Mouse (Mus musculus): ENCODE results near the gene Nrxn2. TPM values are rescaled to one million over a fixed set of nuclear protein-coding genes. Genes with fewer than 3 reads are reported as not detected.

Nrxn2 gene
- total and polyA plus RNA-seq, 3 experiments: 0.20 to 0.71 (median 0.30) TPM

DNA sequence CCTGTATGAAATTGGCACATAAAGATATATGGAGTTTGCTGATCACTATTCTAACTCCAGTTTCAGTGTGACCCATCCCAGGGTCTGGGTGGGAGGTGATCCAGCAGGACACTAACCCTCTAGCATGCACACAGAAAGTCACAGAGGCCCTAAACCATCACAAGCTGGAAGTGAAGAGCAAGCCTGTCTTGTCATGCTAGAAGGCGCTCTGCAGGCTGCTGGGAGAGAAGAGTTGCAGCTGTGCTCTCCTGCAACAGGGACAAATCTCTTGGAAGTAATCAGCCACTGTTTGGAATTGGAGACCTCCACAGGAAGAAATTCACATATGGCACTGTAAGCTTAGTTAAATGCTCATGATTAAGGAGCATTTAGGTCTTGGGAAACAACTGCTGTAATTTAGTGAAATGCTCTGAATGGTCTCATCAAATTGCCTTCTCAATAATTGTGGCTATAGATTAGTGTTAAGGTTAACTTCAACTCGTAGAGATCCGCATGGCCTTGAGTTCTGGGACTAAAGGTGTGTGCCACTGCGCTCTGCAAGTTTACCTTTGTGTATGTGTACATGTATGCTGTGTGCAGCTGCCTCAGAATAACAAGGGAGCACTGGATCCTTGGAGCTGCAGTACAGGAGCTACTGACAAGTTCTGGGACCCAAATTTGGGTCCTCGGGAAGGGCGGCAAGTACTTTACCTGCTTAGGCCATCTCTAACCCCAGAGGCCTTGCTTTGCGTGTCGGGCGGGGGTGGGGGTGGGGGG is 37.9 kb upstream of the Nrxn2 start:
- DNase-seq (ENCODE audit: extremely low read depth): no peak
- TF ChIP-seq POLR2AphosphoS2 (IDR thresholded peaks at IDR 0.05; ENCODE audit: low read depth, low read length) (peak; percentile 93), TCF12 (IDR thresholded peaks at IDR 0.05; ENCODE audit: low read depth, low read length) (no peak), POLR2A (IDR thresholded peaks at IDR 0.05; ENCODE audit: low read depth, low read length) (0 out of 2 replicates have a peak, but pooled peaks have one; percentile 20)
- dilution Hi-C loops (cut with MboI; ENCODE audit: extremely low pct_ligation_motif_present, extremely low pct_unique_long_range_greater_than_20kb, low sequenced_read_pairs): no loop called here
- no peaks in the 10 kb centered on the region for H3K79me2 ChIP-seq (replicated peaks; ENCODE audit: control insufficient read depth, extremely low read depth, insufficient read depth, poor library complexity, severe bottlenecking)
- H3K4me3 ChIP-seq (replicated peaks in 1 of 3; ENCODE audit: low read depth in 2 of 3, low read length in 2 of 3, poor library complexity in 1 of 3): no peak overlapping the region
- no peaks in the 10 kb centered on the region for H3K9me3 ChIP-seq (replicated peaks; ENCODE audit: low read length)
- no peaks in the 10 kb centered on the region for H3K27me3 ChIP-seq (replicated peaks)
- no peak overlapping the region for H3K27ac ChIP-seq (ENCODE audit: insufficient read depth, low read depth)
- no peak overlapping the region for H3K4me2 ChIP-seq (ENCODE audit: insufficient read depth, low read depth, poor library complexity, severe bottlenecking)
- H3K4me1 ChIP-seq (ENCODE audit: control insufficient read depth in 1 of 2, insufficient read depth in 2 of 2): peaks cover 0 to 30% of the 10 kb centered on the region in 2 experiments; a peak in 2 of 4 replicates
- H3K36me3 ChIP-seq (replicated peaks in 1 of 2; ENCODE audit: control insufficient read depth in 1 of 2, insufficient read depth in 1 of 2, low read length in 1 of 2): peaks cover 42 to 53% of the 10 kb centered on the region in 2 experiments
- H3K9ac ChIP-seq (ENCODE audit: insufficient read depth, low read depth): no peak overlapping the region
- in situ Hi-C loops (cut with MboI; ENCODE audit: low pct_ligation_motif_present, low pct_unique_long_range_greater_than_20kb, low sequenced_read_pairs): no loop called here

DNA sequence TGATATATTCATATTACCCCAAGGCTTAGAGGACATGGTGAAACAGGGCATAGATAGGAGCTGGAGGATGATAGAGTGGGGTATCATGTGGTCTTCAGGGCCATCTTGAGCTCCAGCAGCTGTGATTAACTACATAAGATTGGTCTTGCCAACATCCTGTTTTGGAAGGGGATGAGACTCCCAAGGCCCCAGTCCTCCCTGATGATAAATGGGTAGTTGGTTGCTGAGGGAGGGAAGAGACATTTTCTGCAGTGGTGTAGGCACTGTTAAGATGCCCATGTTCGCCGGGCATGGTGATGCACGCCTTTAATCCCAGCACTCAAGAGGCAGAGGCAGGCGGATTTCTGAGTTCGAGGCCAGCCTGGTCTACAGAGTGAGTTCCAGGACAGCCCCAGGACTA is 37.3 kb upstream of the Nrxn2 start:
- H3K27ac ChIP-seq (ENCODE audit: insufficient read depth, low read depth): no peak overlapping the region
- in situ Hi-C loops (cut with MboI; ENCODE audit: low pct_ligation_motif_present, low pct_unique_long_range_greater_than_20kb, low sequenced_read_pairs): no loop called here

DNA sequence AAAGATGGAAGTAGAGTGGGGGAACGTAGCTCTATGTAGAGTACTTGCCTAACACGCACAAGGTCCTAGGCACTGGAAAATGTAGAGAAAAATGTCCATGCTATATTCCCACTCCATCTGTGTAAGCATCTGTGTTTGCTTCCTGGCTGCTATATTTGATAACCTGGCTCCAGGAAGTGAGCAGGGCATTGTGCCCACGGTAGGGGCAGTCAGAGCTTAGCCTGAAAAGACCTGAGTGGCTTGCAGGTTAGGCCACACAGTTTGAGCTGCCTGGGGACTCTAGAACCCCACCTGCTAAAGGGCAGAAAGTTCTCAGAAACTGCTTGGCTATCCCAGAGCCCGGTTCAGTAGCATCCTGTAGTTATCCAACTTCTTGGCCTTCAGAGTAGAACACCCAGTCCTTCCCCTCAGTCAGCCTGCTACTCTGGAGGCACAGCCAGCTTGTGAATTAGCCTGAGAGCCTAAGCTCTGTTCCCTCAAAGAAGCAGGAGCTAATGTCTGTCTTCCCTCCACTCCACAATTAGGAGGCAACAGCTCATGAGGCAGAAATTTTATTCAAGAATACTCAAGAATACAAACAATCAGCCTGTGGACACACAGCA is 36.1 kb upstream of the Nrxn2 start:
- TF ChIP-seq NRF1 (IDR thresholded peaks at IDR 0.05; ENCODE audit: low read depth, low read length) (no peak), MAX (IDR thresholded peaks at IDR 0.05; ENCODE audit: low read length) (no peak), MXI1 (IDR thresholded peaks at IDR 0.05; ENCODE audit: low read depth, low read length) (no peak)
- dilution Hi-C loops (cut with MboI; ENCODE audit: extremely low pct_ligation_motif_present, extremely low pct_unique_long_range_greater_than_20kb, low sequenced_read_pairs): no loop called here
- no peaks in the 10 kb centered on the region for H3K79me2 ChIP-seq (replicated peaks; ENCODE audit: control insufficient read depth, extremely low read depth, insufficient read depth, poor library complexity, severe bottlenecking)
- in situ Hi-C loops (cut with MboI; ENCODE audit: low pct_ligation_motif_present, low pct_unique_long_range_greater_than_20kb, low sequenced_read_pairs): no loop called here
- no peak overlapping the region for H3K4me2 ChIP-seq (ENCODE audit: insufficient read depth, low read depth, poor library complexity, severe bottlenecking)
- peaks cover 0 to 24% of the 10 kb centered on the region in 2 experiments; a peak in 2 of 4 replicates for H3K4me1 ChIP-seq (ENCODE audit: control insufficient read depth in 1 of 2, insufficient read depth in 2 of 2)
- H3K9me3 ChIP-seq (replicated peaks; ENCODE audit: low read length): no peaks in the 10 kb centered on the region
- no peak overlapping the region for H3K4me3 ChIP-seq (replicated peaks in 1 of 3; ENCODE audit: low read depth in 2 of 3, low read length in 2 of 3, poor library complexity in 1 of 3)
- DNase-seq (ENCODE audit: extremely low read depth): no peak
- H3K36me3 ChIP-seq (replicated peaks in 1 of 2; ENCODE audit: control insufficient read depth in 1 of 2, insufficient read depth in 1 of 2, low read length in 1 of 2): peaks cover 26 to 44% of the 10 kb centered on the region in 2 experiments
- no peaks in the 10 kb centered on the region for H3K27me3 ChIP-seq (replicated peaks)
- no peak overlapping the region for H3K9ac ChIP-seq (ENCODE audit: insufficient read depth, low read depth)
- H3K27ac ChIP-seq (ENCODE audit: insufficient read depth, low read depth): no peak overlapping the region

More for the DNA sequence above, 37.3 kb upstream of the Nrxn2 start:
- no peak overlapping the region for H3K9ac ChIP-seq (ENCODE audit: insufficient read depth, low read depth)
- H3K4me2 ChIP-seq (ENCODE audit: insufficient read depth, low read depth, poor library complexity, severe bottlenecking): no peak overlapping the region
- no peaks in the 10 kb centered on the region for H3K79me2 ChIP-seq (replicated peaks; ENCODE audit: control insufficient read depth, extremely low read depth, insufficient read depth, poor library complexity, severe bottlenecking)
- no peak overlapping the region for H3K4me3 ChIP-seq (replicated peaks in 1 of 3; ENCODE audit: low read depth in 2 of 3, low read length in 2 of 3, poor library complexity in 1 of 3)
- peaks cover 0 to 28% of the 10 kb centered on the region in 2 experiments; a peak in 2 of 4 replicates for H3K4me1 ChIP-seq (ENCODE audit: control insufficient read depth in 1 of 2, insufficient read depth in 2 of 2)
- dilution Hi-C loops (cut with MboI; ENCODE audit: extremely low pct_ligation_motif_present, extremely low pct_unique_long_range_greater_than_20kb, low sequenced_read_pairs): no loop called here
- TF ChIP-seq POLR2AphosphoS2 (IDR thresholded peaks at IDR 0.05; ENCODE audit: low read depth, low read length) (no peak; the same call in 1 of the 2 replicates), MYC (IDR thresholded peaks at IDR 0.05; ENCODE audit: low read depth, low read length) (no peak), CHD1 (IDR thresholded peaks at IDR 0.05; ENCODE audit: low read depth, low read length) (no peak), NELFE (IDR thresholded peaks at IDR 0.05; ENCODE audit: low read depth, low read length) (no peak), KAT2A (IDR thresholded peaks at IDR 0.05; ENCODE audit: insufficient replicate concordance, low read length) (no peak), BHLHE40 (IDR thresholded peaks at IDR 0.05; ENCODE audit: low read depth, low read length) (no peak), ZKSCAN1 (IDR thresholded peaks at IDR 0.05; ENCODE audit: borderline replicate concordance, low read depth, low read length) (no peak), JUN (IDR thresholded peaks at IDR 0.05; ENCODE audit: insufficient read depth, low read depth, low read length) (no peak), USF1 (IDR thresholded peaks at IDR 0.05; ENCODE audit: low read depth, low read length) (no peak), ELF1 (IDR thresholded peaks at IDR 0.05; ENCODE audit: low read depth, low read length) (no peak), EP300 (IDR thresholded peaks at IDR 0.05; ENCODE audit: low read length) (no peak), TCF12 (IDR thresholded peaks at IDR 0.05; ENCODE audit: low read depth, low read length) (no peak), USF2 (conservative IDR thresholded peaks at IDR 0.05; ENCODE audit: low read depth, low read length) (no peak), SIN3A (IDR thresholded peaks at IDR 0.05; ENCODE audit: low read length) (no peak), MAX (IDR thresholded peaks at IDR 0.05; ENCODE audit: low read length) (no peak)
- H3K9me3 ChIP-seq (replicated peaks; ENCODE audit: low read length): no peaks in the 10 kb centered on the region
- peaks cover 35 to 49% of the 10 kb centered on the region in 2 experiments for H3K36me3 ChIP-seq (replicated peaks in 1 of 2; ENCODE audit: control insufficient read depth in 1 of 2, insufficient read depth in 1 of 2, low read length in 1 of 2)
- no peaks in the 10 kb centered on the region for H3K27me3 ChIP-seq (replicated peaks)
- no peak for DNase-seq (ENCODE audit: extremely low read depth)

Measured in CH12.LX (cell line).